8 mouse cellular contexts compared by ENCODE assay signal in the genomic region with DNA sequence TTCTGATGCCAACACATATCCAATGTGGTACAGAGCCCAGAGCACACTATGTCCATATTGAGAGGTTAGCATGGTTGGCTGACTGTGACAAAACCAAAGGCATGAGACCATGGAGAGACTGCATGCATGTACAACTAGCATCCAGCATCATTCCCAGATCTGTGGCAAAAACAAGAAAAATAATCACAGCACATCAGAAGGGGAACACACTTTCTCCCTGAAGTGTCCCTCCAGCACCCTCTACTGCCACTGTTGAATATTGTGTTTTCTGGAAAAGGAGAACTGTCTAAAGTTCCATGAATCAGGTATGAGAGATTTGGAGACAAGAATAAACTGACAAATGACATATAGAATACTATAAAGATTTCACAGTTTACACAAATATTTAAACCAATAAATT.
A peak's percentile ranks its signal among the peaks of the same experiment; 100 is the strongest.
DNase-seq lines count a peak whose midpoint lies in the region; ATAC-seq and TF ChIP-seq lines count a peak whose summit lies in the region.

No protein-coding gene starts in this region.

- intact Hi-C loops in left cerebral cortex, postnatal 4 days (cut with DNase I): loop anchor here (5.0 to 10.0 kb wide), 2 partner anchors 152 to 500 kb away; a partner anchor contains a TSS

- no peak overlapping the region for H3K9ac ChIP-seq in kidney, embryonic 14.5 days (ENCODE audit: low read depth, low read length)

- H3K4me3 ChIP-seq in lung, adult 2 months (replicated peaks; ENCODE audit: extremely low read depth, low read depth, low read length): no peak overlapping the region
- H3K4me3 ChIP-seq in kidney, embryonic 14.5 days (ENCODE audit: low read length): no peak overlapping the region

- no peaks in the 10 kb centered on the region for H3K9me3 ChIP-seq in kidney, embryonic 14.5 days (ENCODE audit: control insufficient read depth, low read length)

- no peak overlapping the region for H3K27ac ChIP-seq in kidney, embryonic 14.5 days (ENCODE audit: low read depth, low read length)

- no peak overlapping the region for H3K4me2 ChIP-seq in kidney, embryonic 14.5 days (replicated peaks; ENCODE audit: low read depth, low read length)

- peak; percentile 13; the same call in 1 of the 2 replicates for TF ChIP-seq CTCF in lung, adult 2 months (IDR thresholded peaks at IDR 0.05; ENCODE audit: insufficient read depth, low read length)

- H3K27me3 ChIP-seq in kidney, embryonic 14.5 days (ENCODE audit: control insufficient read depth, insufficient read depth, low read length): no peaks in the 10 kb centered on the region

- no peaks in the 10 kb centered on the region for H3K36me3 ChIP-seq in kidney, embryonic 14.5 days (ENCODE audit: control insufficient read depth, insufficient read depth, low read length)

- ATAC-seq in kidney, embryonic 14.5 days (ENCODE audit: low FRiP score, low TSS enrichment): no peak

- peak; percentile 43 for DNase-seq in cerebellum, adult 9-10 months
- no peak for DNase-seq in cerebellum, adult 9-11 months
- no peak for DNase-seq in lung, adult 2 months
- no peak for DNase-seq in lung, adult 18-20 months
- DNase-seq in fibroblast of lung, adult 2 months (ENCODE audit: low read depth): peak; percentile 13
- DNase-seq in left cerebral cortex, postnatal 4 days: peak; percentile 6
- no peak for DNase-seq in thymus, postnatal 0 days (ENCODE audit: low spot score)

- TF ChIP-seq POLR2A in lung, adult 2 months (IDR thresholded peaks at IDR 0.05; ENCODE audit: borderline replicate concordance, extremely low read depth, low read depth, low read length): no peak

- H3K4me1 ChIP-seq in lung, adult 2 months (ENCODE audit: control insufficient read depth, insufficient read depth, low read length): no peaks in the 10 kb centered on the region
- no peaks in the 10 kb centered on the region for H3K4me1 ChIP-seq in kidney, embryonic 14.5 days (ENCODE audit: control insufficient read depth, insufficient read depth, low read length)

Comparison
In these comparisons a context has a peak if more than half of its experiments do, and no peak if none do; other contexts are left out.
1. DNase-seq: peak in cerebellum, adult 9-10 months (single experiment), fibroblast of lung, adult 2 months (single experiment) and left cerebral cortex, postnatal 4 days (single experiment); none in cerebellum, adult 9-11 months (single experiment), lung, adult 2 months (single experiment), lung, adult 18-20 months (0 of 2) and thymus, postnatal 0 days (single experiment).